Mouse (Mus musculus): ENCODE results near the gene Entpd1.

DNA sequence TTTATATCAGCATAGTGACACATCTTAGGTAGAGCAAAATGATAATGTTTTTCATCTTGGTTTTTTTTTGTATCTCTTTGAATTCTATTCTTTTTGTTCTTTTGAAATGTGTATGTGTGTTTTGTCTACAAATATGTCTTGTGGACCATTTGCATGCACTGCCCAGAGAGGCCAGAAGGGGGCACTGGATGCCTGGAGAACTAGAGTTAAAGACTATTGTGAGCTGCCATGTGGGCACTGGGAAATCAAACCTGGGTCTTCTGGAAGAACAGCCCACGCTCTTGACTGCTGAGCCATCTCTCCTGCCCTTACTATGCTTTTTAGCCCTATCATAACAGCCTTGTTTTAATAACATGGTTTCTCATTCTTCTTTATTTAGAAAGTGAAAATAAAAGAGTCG lies 142.1 kb downstream of the Entpd1 start:
- TF ChIP-seq POLR2A (IDR thresholded peaks at IDR 0.05; ENCODE audit: low read depth, low read length) = no peak
- TF ChIP-seq CTCF (IDR thresholded peaks at IDR 0.05; ENCODE audit: borderline replicate concordance, insufficient read depth, low read length) = peak; percentile 32; the same call in 1 of the 2 replicates

Data from embryonic fibroblast, embryonic 13.5 days (primary cell).